Mouse (Mus musculus) heart, adult 2 months (tissue): ENCODE data around the gene Adgrf1.

Experiments
- CTCF ChIP-seq: fragments of 200-600 bp; IDR thresholded peaks from 2 replicates; pipeline ENCODE4 v1.8.1; 2022; ENCODE audit warnings: antibody characterized with exemption, mild to moderate bottlenecking, moderate library complexity
- EP300 ChIP-seq: fragments of 200-500 bp; IDR thresholded peaks from 2 replicates; pipeline ENCODE4 v1.6.1; 2011; ENCODE audit warnings: low read depth, low read length, control low read depth; ENCODE audit not compliant: insufficient read depth
- POLR2A ChIP-seq: fragments of 200-500 bp; IDR thresholded peaks from 2 replicates; pipeline ENCODE4 v1.6.1; 2011; ENCODE audit warnings: mild to moderate bottlenecking, low read depth, low read length, control low read depth; ENCODE audit not compliant: insufficient read depth

GRCm38 (mm10) chr17:43252846-43253245, 17.3 kb upstream of the Adgrf1 start:
- no peak for TF ChIP-seq EP300
- no peak for TF ChIP-seq POLR2A
- TF ChIP-seq CTCF = no peak
